Mouse (Mus musculus) liver, embryonic 13.5 days (tissue): ENCODE measurements around the gene Cep41. TPM values are rescaled to one million over a fixed set of nuclear protein-coding genes. Genes with fewer than 3 reads are reported as not detected.
A peak's percentile ranks its signal among the peaks of the same experiment; 100 is the strongest.

ENCODE experiments used
- ATAC-seq: fragments of 200-750 bp; cut with Nextera tagmentation; 2 replicates; pipeline ENCODE4 v1.8.0; 2017; ENCODE audit warnings: low read depth, mild to moderate bottlenecking, moderate number of reproducible peaks, moderate library complexity
- DNase-seq: peaks from one replicate; pipeline ENCODE4 v3.0.0; 2022
- H3K27ac ChIP-seq: fragments of 300-500 bp; sonication (generic); 2 replicates; pipeline ENCODE4 v1.5.1; 2015; ENCODE audit warnings: moderate library complexity, mild to moderate bottlenecking, inconsistent platforms
- H3K27me3 ChIP-seq: fragments of 300-500 bp; sonication (generic); 2 replicates; pipeline ENCODE4 v1.6.1; 2015; ENCODE audit warnings: mild to moderate bottlenecking, inconsistent platforms
- H3K36me3 ChIP-seq: fragments of 300-500 bp; sonication (generic); 2 replicates; pipeline ENCODE4 v1.6.1; 2015; ENCODE audit warnings: mild to moderate bottlenecking, inconsistent platforms
- H3K4me1 ChIP-seq: fragments of 300-500 bp; sonication (generic); replicated peaks from 2 replicates; pipeline ENCODE4 v1.6.1; 2015; ENCODE audit warnings: inconsistent platforms
- H3K4me2 ChIP-seq: fragments of 300-500 bp; sonication (generic); 2 replicates; pipeline ENCODE4 v1.6.1; 2015; ENCODE audit warnings: inconsistent platforms, mild to moderate bottlenecking, moderate library complexity
- H3K4me3 ChIP-seq: fragments of 300-500 bp; sonication (generic); replicated peaks from 2 replicates; pipeline ENCODE4 v1.5.1; 2015; ENCODE audit warnings: mild to moderate bottlenecking, inconsistent platforms
- H3K9ac ChIP-seq: fragments of 300-500 bp; sonication (generic); 2 replicates; pipeline ENCODE4 v1.6.1; 2015; ENCODE audit warnings: mild to moderate bottlenecking, inconsistent platforms
- H3K9me3 ChIP-seq: fragments of 300-500 bp; sonication (generic); replicated peaks from 2 replicates; pipeline ENCODE4 v1.6.1; 2016; ENCODE audit warnings: inconsistent platforms
- whole genome bisulfite sequencing: fragments of 180-500 bp; shearing (Covaris S2); methylation state at CpG from one replicate; pipeline ENCODE4 v1.1.7; 2015; ENCODE audit not compliant: insufficient replicate concordance; 5-methylcytosine and 5-hydroxymethylcytosine counted together
- polyA plus RNA-seq: library from polyadenylated mRNA; unstranded; fragments of >200 nt; fragmentation: Nextera tagmentation; extraction: Ambion mirVana; gene quantifications from 2 replicates; pipeline ENCODE4 v1.2.1, GENCODE M21; 2015

Gene Cep41
- polyA plus RNA-seq, 1 experiment from 2014 or later, result 5.2 TPM

GRCm38 (mm10) chr6:30620994-30621393, 72.6 kb downstream of the Cep41 start:
- Histone ChIP-seq H3K27me3 (peaks cover 45% of the 10 kb centered on the region), H3K9me3 (no peaks in the 10 kb centered on the region), H3K4me3 (no peak overlapping the region), H3K36me3 (no peaks in the 10 kb centered on the region), H3K27ac (peak overlapping the region; percentile 19; the same call in 1 of the 2 replicates), H3K9ac (no peak overlapping the region), H3K4me1 (peaks cover 15% of the 10 kb centered on the region), H3K4me2 (no peak overlapping the region)
- DNase-seq (no peak), ATAC-seq (no peak)
- WGBS, result 71% methylated on average over 6 of the region's 6 CpGs

- Histone ChIP-seq H3K27me3 (peaks cover 49% of the 10 kb centered on the region), H3K9me3 (no peaks in the 10 kb centered on the region), H3K27ac (no peak overlapping the region), H3K4me2 (no peak overlapping the region), H3K4me1 (peaks cover 15% of the 10 kb centered on the region), H3K9ac (no peak overlapping the region), H3K36me3 (no peaks in the 10 kb centered on the region), H3K4me3 (no peak overlapping the region)
- ATAC-seq, result no peak
- no peak for DNase-seq
- WGBS, result 65% methylated on average over 4 of the region's 4 CpGs
Measured at GRCm38 (mm10) chr6:30620591-30620990, 73.0 kb downstream of the Cep41 start.

GRCm38 (mm10) chr6:30619606-30620005, 73.9 kb downstream of the Cep41 start:
- Histone ChIP-seq H3K4me3 (no peak overlapping the region), H3K9me3 (no peaks in the 10 kb centered on the region), H3K27ac (no peak overlapping the region), H3K9ac (no peak overlapping the region), H3K27me3 (peaks cover 59% of the 10 kb centered on the region), H3K36me3 (no peaks in the 10 kb centered on the region), H3K4me2 (no peak overlapping the region), H3K4me1 (peaks cover 15% of the 10 kb centered on the region)
- ATAC-seq, result no peak
- no peak for DNase-seq
- WGBS, result 56% methylated on average over 5 of the region's 5 CpGs

GRCm38 (mm10) chr6:30618735-30619134, 74.8 kb downstream of the Cep41 start:
- H3K27me3 ChIP-seq, result peaks cover 65% of the 10 kb centered on the region
- 33% methylated on average over 6 of the region's 6 CpGs for WGBS
- no peak overlapping the region for H3K27ac ChIP-seq
- no peak overlapping the region for H3K9ac ChIP-seq
- H3K4me2 ChIP-seq, result no peak overlapping the region
- DNase-seq, result no peak
- H3K36me3 ChIP-seq, result no peaks in the 10 kb centered on the region
- no peak overlapping the region for H3K4me3 ChIP-seq
- ATAC-seq, result no peak
- no peaks in the 10 kb centered on the region for H3K9me3 ChIP-seq
- H3K4me1 ChIP-seq, result peaks cover 15% of the 10 kb centered on the region

GRCm38 (mm10) chr6:30617959-30618590, 75.5 kb downstream of the Cep41 start:
- Histone ChIP-seq H3K27me3 (peaks cover 60% of the 10 kb centered on the region), H3K4me3 (no peak overlapping the region), H3K4me1 (peaks cover 15% of the 10 kb centered on the region), H3K4me2 (no peak overlapping the region), H3K27ac (no peak overlapping the region), H3K36me3 (no peaks in the 10 kb centered on the region), H3K9ac (no peak overlapping the region), H3K9me3 (no peaks in the 10 kb centered on the region)
- WGBS, result 15% methylated on average over 18 of the region's 18 CpGs
- ATAC-seq, result no peak
- DNase-seq, result no peak

GRCm38 (mm10) chr6:30617020-30617958, 76.3 kb downstream of the Cep41 start:
- ATAC-seq (no peak), DNase-seq (no peak)
- WGBS, result 10% methylated on average over 13 of the region's 13 CpGs
- peaks cover 15% of the 10 kb centered on the region for H3K4me1 ChIP-seq
- no peak overlapping the region for H3K27ac ChIP-seq
- H3K36me3 ChIP-seq, result no peaks in the 10 kb centered on the region
- H3K9ac ChIP-seq, result no peak overlapping the region
- no peak overlapping the region for H3K4me3 ChIP-seq
- H3K27me3 ChIP-seq, result peaks cover 60% of the 10 kb centered on the region
- H3K4me2 ChIP-seq, result no peak overlapping the region
- no peaks in the 10 kb centered on the region for H3K9me3 ChIP-seq

- Histone ChIP-seq H3K4me1 (peaks cover 15% of the 10 kb centered on the region), H3K9ac (no peak overlapping the region), H3K4me2 (no peak overlapping the region), H3K9me3 (no peaks in the 10 kb centered on the region), H3K4me3 (no peak overlapping the region), H3K27ac (peak overlapping the region; percentile 13; the same call in 1 of the 2 replicates), H3K27me3 (peaks cover 60% of the 10 kb centered on the region), H3K36me3 (no peaks in the 10 kb centered on the region)
- DNase-seq, result no peak
- WGBS, result 4% methylated on average over 8 of the region's 8 CpGs
- no peak for ATAC-seq
Measured at GRCm38 (mm10) chr6:30616491-30616941, 77.0 kb downstream of the Cep41 start.

- Histone ChIP-seq H3K27me3 (peaks cover 60% of the 10 kb centered on the region), H3K4me3 (no peak overlapping the region), H3K27ac (no peak overlapping the region), H3K4me1 (peaks cover 15% of the 10 kb centered on the region), H3K9me3 (no peaks in the 10 kb centered on the region), H3K36me3 (no peaks in the 10 kb centered on the region), H3K4me2 (no peak overlapping the region), H3K9ac (no peak overlapping the region)
- ATAC-seq (no peak), DNase-seq (no peak)
- WGBS, result 14% methylated on average over 4 of the region's 4 CpGs
Measured at GRCm38 (mm10) chr6:30615741-30616140, 77.8 kb downstream of the Cep41 start.

GRCm38 (mm10) chr6:30614251-30614650, 79.3 kb downstream of the Cep41 start:
- Histone ChIP-seq H3K27me3 (peaks cover 52% of the 10 kb centered on the region), H3K36me3 (no peaks in the 10 kb centered on the region)

GRCm38 (mm10) chr6:30611212-30611611, 82.3 kb downstream of the Cep41 start:
- Histone ChIP-seq H3K4me3 (no peak overlapping the region), H3K9me3 (no peaks in the 10 kb centered on the region), H3K4me1 (no peaks in the 10 kb centered on the region), H3K36me3 (no peaks in the 10 kb centered on the region), H3K27me3 (peaks cover 22% of the 10 kb centered on the region), H3K27ac (no peak overlapping the region), H3K4me2 (no peak overlapping the region), H3K9ac (no peak overlapping the region)
- 60% methylated on average over 5 of the region's 5 CpGs for WGBS
- ATAC-seq (no peak), DNase-seq (no peak)

More at GRCm38 (mm10) chr6:30614251-30614650, 79.3 kb downstream of the Cep41 start:
- H3K4me1 ChIP-seq, result peaks cover 15% of the 10 kb centered on the region
- H3K4me2 ChIP-seq, result no peak overlapping the region
- no peak overlapping the region for H3K4me3 ChIP-seq
- WGBS, result 69% methylated on average over 6 of the region's 6 CpGs
- DNase-seq, result no peak
- no peak overlapping the region for H3K9ac ChIP-seq
- no peak overlapping the region for H3K27ac ChIP-seq
- no peak for ATAC-seq
- H3K9me3 ChIP-seq, result no peaks in the 10 kb centered on the region

GRCm38 (mm10) chr6:30610710-30611109, 82.8 kb downstream of the Cep41 start, which contains the start of gene Cpa5:
Cpa5 (plus strand) TSS chr6:30611010.
- Histone ChIP-seq H3K4me2 (no peak within 1 kb of the TSS), H3K36me3 (no peaks in the 10 kb centered on the region), H3K9me3 (no peaks in the 10 kb centered on the region), H3K9ac (no peak within 1 kb of the TSS), H3K4me3 (no peak within 1 kb of the TSS), H3K27me3 (peaks cover 17% of the 10 kb centered on the region), H3K4me1 (no peaks in the 10 kb centered on the region), H3K27ac (no peak within 1 kb of the TSS)
- ATAC-seq (no peak), DNase-seq (no peak)
- 86% methylated on average over 7 of the region's 7 CpGs for WGBS
